Mouse (Mus musculus): ENCODE data around the gene Thbs3.

DNA sequence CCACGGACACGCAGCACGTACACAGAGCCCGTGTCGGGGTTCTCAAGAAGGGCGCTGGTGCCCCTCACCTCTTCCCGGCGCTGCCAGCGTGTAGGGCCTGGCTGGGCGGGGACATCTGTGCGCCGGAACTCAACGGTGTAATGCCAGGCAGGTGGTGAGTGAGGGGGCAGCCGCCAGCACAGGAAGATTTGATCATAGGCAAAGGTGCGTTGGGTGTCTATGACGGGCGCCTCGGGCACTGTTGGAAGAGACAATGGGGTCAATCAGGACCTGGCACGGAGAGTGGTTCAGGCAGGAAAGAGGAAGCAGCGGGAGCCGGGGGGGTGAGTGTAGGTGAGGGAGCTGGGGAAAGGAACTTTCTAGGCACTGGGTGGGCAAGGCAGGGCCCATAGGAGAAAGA lies 22.7 kb downstream of the Thbs3 start:
- no peak for TF ChIP-seq ETS1 (conservative IDR thresholded peaks at IDR 0.05; ENCODE audit: low read depth, low read length)
- TF ChIP-seq ZC3H11A (IDR thresholded peaks at IDR 0.05; ENCODE audit: low read depth, low read length) = no peak
- no peak for TF ChIP-seq EP300 (IDR thresholded peaks at IDR 0.05; ENCODE audit: low read length)
- TF ChIP-seq SIN3A (IDR thresholded peaks at IDR 0.05; ENCODE audit: low read length) = no peak
- TF ChIP-seq TBP (conservative IDR thresholded peaks at IDR 0.05; ENCODE audit: low read depth, low read length) = no peak
- no peak for TF ChIP-seq POLR2A (IDR thresholded peaks at IDR 0.05; ENCODE audit: low read depth, low read length)
- TF ChIP-seq CTCF (conservative IDR thresholded peaks at IDR 0.05 in 1 of 2, IDR thresholded peaks at IDR 0.05 in 1 of 2; ENCODE audit: low read depth in 2 of 2, low read length in 2 of 2) = no peak

All from CH12.LX (cell line).